Mouse (Mus musculus) brain, embryonic 14.5 days (tissue): ENCODE measurements around the gene Gas2l3.

Experiments used
- CTCF ChIP-seq: fragments of 200-500 bp; IDR thresholded peaks from 2 replicates; pipeline ENCODE4 v1.5.1; 2012; ENCODE audit warnings: inconsistent platforms, mild to moderate bottlenecking, moderate library complexity, borderline replicate concordance; ENCODE audit not compliant: insufficient read depth, insufficient read length; ENCODE audit errors: extremely low read depth
- POLR2A ChIP-seq: fragments of 200-500 bp; IDR thresholded peaks from 2 replicates; pipeline ENCODE4 v1.6.1; 2012; ENCODE audit warnings: mild to moderate bottlenecking, inconsistent platforms, borderline replicate concordance; ENCODE audit not compliant: poor library complexity, insufficient read depth, insufficient read length, severe bottlenecking; ENCODE audit errors: extremely low read depth

GRCm38 (mm10) chr10:89462890-89463289 lies 19.1 kb upstream of the Gas2l3 start:
- TF ChIP-seq CTCF (no peak), POLR2A (no peak)
